Mouse (Mus musculus): ENCODE results near the gene Erc2.

Gene Erc2

DNA sequence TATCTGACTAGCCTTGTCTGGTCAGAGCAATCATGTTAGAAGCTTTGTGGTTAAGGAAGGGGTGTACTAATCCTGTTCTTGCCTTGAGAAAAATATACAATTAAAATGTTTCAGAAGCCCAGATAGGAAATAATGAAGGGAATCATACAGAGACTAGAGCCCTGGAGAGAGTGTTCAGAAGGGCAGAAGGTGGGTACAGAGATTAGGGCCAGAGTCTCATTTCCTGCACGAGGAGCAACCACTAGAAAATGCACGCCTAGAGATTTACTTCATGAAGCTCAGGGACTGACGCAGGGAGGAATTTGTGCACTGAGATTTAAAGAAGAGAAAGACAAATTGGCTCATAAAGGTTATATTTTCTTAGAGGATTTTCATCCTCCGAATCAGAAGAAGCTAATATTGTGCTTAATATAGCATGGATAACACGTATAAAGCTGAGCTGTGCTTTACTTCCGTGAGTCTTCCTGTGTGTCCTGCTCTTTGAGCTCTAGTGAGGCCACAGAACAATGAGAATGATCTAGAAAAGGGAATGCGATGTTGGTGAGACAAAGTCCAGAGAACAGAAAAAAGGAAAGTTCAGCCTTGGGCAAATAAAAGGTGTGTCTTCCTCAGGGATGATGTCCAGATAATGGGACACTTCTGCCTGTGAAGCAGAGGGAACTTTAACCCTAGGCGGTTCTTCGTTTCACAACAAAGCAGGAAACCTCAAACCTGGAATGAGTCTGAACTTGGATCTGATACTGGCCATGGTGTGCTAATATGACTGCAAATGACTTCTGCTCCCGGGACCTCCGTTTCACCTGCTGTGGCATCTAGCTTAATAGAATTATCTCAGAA is 45.0 kb downstream of the Erc2 start:
- DNase-seq (ENCODE audit: low spot score in 2 of 2) = no peak

DNA sequence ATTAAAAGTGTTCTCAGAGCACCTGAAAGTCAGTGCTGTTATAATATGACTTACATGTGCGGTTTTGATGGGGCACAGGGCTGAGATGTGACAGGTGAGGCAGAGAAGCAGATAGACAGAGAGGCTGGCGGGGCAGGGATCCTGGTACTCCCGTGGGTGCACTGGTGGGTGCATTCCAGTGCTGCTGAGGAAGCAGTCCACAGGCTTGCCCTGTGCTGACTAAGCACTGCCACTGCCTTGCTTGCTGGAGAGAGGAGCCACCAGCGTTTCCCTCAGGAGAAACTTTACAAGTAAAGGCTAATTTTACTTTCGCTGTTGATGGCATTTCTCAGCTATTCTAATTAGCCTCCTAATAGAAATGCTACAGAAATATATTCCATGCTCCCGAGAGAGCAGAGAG is 45.9 kb downstream of the Erc2 start:
- no peak for DNase-seq (ENCODE audit: low spot score in 2 of 2)

DNA sequence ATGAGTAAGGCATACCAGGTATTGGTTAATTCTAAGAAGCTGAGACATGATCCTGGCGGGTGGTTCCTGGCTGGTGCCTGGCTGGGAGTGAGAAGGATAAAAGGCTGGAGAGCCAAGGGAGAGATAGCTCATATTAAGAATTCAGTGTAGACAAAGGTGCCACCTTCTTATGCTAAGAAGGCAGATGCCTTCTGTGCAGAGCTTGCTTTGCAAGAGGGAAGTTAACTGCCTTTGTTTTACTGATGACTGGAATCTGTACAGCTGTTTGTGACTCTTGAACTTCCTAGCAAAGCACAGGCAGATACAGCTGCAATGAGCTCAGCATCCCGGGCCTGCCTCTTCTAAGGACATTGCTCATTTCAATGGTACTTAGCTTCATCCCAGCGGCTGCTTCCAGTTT is 47.7 kb downstream of the Erc2 start:
- DNase-seq (ENCODE audit: low spot score in 2 of 2) = no peak

DNA sequence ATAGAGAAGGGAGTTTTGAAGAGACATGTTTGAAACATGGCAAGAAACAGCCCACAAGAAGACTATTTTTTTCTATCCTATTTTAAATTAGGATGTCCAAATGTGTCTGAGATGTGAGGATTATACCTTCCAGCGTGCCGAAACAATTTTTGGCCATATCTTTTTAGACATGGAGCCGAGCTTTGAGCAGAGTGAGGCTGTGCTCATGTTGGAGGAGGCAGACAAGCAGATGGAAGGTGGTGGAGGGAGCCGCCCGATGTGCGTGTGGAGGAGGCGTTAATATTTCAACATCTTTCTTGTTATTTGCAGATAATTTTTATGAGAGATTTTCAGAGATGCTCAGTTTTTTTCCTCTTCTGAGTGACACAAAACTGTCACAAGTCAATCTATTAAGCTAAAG is 50.5 kb downstream of the Erc2 start:
- DNase-seq (ENCODE audit: low spot score in 2 of 2) = peak; percentile 49 to 65

DNA sequence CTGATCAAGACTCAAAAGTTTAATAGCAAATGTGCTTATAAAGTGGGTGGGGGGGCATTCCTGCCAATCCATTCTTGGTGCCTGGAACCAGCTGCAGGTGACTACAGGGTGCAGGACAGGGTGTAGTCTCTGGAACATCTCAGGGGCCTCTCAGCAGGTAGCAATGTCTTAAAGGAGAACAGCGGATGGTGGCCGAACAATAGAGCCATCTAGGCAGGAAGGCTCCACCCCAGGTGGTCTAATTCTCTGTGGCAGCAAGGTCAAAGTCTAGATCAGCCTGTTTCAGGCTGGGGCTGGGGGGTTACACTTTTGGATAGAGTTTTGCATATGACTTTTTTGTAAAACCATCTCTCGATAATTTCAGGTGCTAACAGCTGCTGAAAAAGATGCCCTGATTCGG is 51.9 kb downstream of the Erc2 start:
- DNase-seq (ENCODE audit: low spot score in 2 of 2) = no peak

DNA sequence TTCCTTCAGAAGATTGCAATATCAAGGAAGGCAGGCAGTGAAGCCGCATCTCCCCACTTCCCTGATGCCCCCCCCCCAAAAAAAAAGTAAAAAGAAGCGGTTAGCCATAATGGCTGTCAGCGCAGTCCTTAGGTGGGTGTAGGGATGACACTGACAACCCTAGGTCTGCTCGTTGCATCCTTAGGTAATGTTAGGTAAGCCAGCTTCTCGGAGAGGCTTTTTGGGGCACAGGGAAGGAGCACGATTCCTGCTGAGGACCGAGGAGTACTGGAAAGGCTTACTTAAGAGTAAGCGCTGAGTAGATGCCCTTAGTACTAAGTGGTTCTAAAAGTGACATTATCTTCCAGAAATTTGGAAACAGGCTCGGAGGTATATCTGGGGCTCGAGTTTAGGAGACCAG is 52.3 kb downstream of the Erc2 start:
- DNase-seq (ENCODE audit: low spot score in 2 of 2) = no peak

DNA sequence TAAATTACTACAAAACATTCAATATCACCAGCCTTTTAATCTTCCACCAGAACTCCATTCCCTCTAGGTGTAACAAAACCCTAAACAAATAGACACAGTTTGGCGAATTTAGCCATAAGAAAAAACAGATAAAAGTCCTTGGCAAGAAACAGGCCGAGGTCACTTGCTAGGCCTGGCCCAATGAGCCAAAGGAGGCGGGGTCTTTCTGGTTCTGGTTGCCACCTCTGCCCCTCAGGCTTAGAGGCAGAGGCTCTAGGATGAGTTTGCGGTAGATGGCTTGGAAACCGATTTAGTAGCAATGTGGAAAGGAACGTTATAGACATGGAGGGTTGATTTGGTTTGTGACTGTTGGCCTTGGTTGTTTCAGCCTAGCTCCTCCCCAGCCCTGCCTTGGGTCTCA is 52.8 kb downstream of the Erc2 start:
- no peak for DNase-seq (ENCODE audit: low spot score in 2 of 2)

DNA sequence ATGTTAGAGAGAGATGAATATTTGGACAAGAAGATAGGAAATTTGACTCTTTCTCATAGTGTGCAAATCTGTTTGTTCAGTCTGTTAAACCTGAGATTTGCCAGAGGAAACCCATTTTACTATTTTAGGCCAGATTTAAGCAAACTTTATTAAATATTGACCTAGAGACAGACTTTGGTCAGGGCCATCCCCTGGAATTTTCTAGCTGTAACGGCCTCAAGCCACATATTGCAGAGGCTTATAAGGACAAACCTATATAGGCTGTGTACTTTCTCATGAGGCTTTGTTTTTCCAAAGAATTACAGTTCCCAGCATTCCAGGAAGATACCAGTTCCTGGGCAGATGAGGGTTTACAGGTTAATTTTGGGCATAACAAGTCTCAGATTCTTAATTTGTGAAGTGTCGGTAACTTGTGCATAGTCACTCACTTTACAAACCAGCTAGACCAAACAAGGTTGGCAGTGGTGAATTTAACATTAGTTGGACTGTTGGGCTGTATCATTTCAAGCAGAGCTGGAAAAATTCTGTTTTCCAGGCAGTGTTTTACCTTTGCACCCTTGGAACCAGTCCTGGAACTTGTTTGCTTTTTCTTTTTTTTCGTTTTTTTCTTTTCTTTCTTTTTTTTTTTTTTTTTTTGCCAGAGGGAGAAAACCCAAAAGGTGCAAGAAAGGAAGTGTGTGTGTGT is 60.3 kb downstream of the Erc2 start:
- no peak for DNase-seq (ENCODE audit: low spot score in 2 of 2)

DNA sequence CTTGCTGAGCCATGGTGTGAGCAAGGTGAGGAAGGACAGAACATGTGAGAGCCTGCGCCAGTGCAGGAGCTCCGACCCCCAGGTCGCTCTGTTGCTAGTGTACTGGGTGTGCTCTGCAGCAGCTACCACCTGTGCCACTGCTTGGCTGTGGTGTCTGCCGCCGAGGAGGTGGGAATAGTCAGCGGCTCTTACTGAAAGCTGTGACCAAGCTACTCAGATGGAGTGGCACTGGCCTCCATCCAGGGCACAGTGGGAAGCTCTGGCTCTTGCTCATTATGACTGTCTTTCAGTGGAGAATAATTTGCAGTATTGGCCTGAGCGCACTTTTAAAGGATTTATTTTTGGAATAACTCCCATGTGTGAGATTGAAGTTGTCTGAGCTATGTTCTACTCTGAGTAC is 73.6 kb downstream of the Erc2 start:
- peak; percentile 47 to 55 for DNase-seq (ENCODE audit: low spot score in 2 of 2)

DNA sequence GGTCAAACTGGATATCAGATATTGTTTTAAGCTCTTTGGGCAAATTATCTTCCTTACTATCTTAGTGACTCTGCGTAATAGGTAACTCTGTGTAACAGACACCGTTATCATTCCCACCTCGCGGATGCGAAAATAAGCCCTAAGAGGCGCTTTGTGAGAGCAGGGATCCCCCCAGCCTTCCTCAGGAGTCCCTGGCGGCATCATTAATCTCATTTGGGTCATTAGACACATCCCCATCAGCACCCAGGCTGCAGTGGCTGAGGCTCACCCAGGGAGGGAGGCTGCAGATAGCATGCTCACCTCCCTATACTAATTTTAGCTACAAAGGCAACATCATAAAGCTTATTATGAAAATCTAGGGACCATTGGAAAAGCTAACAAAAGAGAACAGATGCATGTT is 95.1 kb downstream of the Erc2 start:
- DNase-seq (ENCODE audit: low spot score in 2 of 2) = no peak

DNA sequence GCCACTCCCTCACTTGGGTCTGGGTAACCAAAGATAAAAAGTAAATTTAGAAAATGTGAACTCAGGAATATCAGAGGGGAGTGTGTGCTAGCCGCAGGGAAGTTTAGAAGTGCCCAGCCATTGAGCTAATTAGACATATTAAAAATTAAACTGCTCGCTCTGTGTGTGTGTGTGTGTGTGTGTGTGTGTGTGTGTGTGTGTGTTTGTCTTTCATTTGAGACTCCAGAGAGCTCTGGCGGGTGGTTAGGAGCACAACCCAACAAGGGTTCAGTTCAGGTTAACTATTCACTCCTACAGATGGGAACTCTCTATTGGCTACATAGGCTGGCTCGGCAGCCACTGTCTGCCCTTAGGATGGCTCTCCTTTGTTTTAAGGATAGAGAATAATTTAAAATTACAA is 97.4 kb downstream of the Erc2 start:
- no peak for DNase-seq (ENCODE audit: low spot score in 2 of 2)

DNA sequence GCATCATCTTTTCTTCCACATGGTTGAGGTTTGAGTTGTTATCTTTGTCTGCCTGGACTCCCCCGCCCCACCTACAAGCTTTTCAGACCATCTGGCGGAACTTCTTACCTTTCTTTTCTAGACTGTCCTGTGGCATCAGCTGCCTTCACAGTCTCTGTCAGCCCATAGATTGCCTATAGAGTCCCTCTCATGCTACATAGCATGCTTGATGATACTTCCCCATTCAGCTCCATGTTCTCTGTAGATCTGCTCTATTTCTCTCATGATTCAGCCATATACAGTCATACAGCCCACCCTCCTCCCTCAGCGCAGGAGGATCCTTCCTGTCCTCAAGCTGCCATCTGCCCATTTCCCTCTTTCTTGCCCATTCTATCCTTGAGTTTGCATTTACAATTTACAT is 98.7 kb downstream of the Erc2 start:
- no peak for DNase-seq (ENCODE audit: low spot score in 2 of 2)

DNA sequence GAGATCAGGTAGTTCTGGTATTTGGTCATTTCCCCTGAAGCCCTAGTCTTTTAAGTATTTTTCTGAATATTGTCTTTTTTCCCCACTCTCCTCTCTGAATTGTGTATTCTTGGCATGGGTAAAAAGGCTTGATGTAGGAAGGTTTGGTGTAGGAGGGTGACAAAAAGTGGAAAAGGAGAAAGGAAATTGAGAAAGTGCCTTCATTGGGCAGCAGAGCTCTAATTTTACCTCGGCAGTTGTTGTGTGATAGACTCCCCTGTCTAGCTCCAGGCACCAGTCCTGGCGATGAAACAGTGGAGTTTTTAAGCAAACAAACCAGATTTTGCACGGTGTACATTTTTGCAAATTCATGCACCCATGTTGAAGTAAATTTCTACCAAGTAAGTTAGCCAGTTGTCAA is 99.5 kb downstream of the Erc2 start:
- DNase-seq (ENCODE audit: low spot score in 2 of 2) = no peak

DNA sequence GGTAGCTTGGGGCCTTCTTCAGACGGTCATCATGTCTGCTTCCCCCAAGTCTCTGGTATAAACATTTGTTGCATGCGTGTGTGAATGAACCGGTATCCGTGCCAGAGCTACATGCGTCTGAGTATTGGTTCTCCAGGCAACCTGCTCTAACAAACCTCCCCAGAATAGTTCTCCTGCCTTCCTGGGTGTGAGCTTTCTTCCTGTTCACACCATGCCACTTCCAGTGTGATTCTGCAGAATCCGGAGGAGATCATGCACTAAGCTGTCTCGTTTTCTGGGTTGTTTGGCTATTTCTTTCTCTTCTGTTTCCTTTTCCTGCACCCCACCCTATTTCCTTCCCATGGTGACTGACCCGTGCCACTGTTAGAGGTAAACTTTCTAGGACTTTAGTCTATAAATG is 105.3 kb downstream of the Erc2 start:
- DNase-seq (ENCODE audit: low spot score in 2 of 2) = no peak

DNA sequence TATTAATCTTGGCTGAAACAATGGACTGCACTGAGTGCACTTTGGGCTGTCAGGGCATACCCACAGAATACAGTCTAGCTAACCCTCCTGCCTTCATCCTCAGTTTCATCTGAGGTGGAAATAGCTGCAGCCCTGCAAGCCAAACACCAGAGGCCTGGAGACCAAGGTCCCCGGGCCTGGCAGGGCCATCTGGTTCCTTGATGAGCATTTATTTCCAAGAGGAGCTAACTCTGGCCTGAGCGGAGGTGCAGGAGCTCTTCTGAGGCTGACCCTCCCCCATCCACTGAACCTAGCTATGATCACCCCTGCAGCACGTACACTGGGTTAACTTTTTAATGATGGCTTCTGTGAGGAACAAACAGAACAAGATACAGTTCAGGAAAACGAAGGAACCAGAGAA is 108.9 kb downstream of the Erc2 start:
- DNase-seq (ENCODE audit: low spot score in 2 of 2) = no peak

DNA sequence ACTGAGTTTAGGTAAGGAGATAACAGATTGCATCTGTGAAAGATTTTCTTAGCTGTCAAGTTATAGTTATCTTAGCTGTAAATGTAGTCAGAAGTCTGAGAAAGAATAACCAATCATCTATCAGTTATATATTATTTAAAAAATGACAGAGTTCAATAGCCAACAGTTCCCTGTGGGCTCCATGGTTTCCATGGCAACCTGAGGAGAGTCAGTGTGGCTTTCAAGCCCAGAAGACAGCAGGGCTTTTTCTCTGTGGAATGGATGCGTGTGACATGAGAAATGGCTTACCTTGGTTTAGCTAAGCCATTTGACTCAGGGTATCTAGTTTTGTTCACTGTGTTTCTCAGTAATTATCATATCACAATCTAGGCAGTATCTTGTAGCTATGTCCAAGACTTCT is 117.2 kb downstream of the Erc2 start:
- DNase-seq (ENCODE audit: low spot score in 2 of 2) = no peak

DNA sequence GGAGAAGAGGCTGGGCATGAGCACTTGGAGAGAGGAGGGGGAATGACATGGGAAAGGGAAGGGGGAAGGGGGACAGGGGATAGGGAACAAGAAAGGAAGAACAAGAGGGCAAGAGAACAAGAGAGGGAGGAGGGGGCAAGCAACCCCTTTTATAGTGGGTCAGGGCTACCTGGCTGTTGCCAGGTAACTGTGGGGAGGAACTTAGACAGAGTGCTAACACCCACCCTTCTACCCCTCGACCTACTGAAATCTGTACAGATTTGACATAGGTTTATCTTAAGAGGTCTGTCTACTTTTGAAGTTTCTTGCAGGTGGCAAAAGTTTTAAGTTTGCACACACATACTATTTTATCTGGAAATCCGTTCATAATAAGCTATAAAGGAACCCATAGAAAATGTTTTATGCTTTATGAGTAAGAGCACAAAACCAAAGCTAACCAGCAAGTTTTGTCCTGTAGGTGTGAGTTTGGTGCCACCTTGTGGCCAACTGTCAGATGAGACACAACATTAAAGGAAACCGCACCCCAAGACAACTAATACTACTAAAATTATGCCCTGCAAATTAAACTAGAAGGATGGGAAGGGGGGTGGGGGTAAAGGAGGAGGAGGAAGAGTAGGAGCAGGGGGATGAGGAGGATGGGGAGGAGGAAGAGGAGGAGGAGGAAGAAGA is 119.2 kb downstream of the Erc2 start:
- DNase-seq (ENCODE audit: low spot score in 2 of 2) = peak; percentile 82 to 88

DNA sequence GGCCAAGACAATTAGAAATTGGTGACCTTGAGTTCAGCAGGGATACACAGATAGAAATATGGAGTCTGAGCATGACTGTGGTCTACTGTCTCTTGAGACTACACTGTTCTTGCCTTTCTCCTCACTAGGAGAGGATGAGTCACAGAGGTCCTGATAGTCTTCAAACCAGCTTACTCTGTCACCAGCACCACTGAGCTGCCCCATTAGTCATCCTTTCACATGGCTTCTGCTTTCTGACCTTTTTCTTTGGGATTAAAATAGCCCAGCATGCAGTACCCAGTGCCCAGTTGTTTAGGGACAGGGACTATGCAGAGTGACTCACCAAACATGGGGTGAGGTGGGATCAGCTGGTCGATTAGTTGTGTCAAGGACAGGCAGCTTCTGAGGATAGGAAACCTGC is 132.1 kb downstream of the Erc2 start:
- no peak for DNase-seq (ENCODE audit: low spot score in 2 of 2)

DNA sequence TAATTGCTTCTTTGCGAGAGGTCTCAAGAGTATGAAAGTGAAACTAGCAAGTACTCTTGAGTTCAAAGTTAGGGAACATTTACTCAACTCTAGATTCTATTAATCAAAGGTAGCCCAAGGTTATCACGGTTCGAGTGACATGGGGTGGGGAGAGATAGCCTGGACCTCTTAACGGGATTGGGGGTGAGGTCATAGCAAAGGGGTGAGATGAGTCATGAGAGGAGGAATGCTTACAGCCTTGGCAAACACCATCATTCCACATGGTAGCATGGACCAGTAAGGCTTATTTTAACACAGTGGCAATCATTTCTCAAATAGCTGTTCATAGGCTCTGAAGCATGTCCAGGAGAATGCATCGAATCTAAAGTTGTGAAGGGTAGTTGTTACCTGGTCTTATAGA is 134.7 kb downstream of the Erc2 start:
- DNase-seq (ENCODE audit: low spot score in 2 of 2) = peak in 1 of 2 experiments; percentile 11

DNA sequence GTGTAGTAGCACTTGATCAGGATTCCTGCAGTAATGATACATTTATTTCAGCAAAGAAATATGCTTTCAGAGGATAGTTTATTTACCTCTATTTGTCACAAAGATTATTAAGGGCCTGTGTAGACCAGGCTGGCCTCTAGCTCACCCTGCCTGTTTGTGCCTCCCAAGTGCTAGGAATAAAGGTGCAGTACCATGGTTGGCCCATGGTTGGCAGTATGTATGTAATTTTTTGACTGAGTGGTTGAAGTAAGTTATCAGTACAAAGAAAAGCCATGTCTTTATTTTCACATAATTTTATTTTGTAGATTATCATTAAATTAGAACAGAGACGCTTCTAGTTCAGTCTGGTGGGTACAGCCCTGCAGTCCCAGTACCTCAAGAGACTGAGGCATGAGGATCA is 136.0 kb downstream of the Erc2 start:
- no peak for DNase-seq (ENCODE audit: low spot score in 2 of 2)

DNA sequence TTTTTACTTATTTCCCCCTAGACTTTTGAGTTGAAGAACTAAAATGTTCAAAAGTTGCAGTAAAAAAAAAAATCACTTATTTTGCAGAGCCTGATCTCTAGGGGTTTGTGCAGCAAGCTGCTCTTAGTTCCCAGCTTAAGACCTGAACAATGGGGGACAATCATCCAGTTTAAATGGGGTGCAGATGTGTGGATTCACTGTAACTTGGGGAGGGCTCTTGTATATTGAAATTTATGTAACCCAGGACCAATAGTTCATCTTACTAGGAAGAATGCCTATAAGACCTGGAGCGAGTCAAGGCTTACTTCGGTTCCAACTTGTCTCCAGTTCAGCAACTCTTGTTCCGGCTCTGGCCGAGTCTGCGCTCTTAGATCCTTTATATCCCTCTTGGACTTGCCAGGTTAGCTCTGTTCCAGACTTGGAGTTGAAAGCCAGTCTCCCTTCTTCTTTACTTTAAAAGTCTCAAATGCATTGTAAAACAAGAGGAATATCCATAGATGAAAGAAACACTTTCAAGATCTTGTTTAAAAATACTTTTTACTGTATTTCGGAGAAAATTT is 136.9 kb downstream of the Erc2 start:
- no peak for DNase-seq (ENCODE audit: low spot score in 2 of 2)

DNA sequence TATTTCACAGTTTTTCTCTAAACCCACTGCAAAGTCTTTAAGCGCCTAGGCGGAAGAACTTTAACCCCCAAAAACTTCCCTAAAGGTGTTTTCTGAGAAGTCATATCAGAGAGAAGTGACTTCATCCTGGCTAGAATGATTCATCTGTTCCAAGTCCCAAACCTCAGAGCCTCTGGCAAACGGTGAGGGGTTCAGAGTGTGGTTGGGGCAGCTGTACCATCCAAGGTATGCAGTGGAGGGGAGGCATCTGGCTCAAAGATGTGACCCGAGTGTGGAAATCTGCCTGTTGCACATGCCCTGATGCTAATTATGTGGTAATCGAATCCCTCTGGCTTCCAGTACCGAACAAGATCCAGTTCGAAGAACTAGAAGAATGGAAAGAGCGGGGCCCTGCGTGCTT is 137.8 kb downstream of the Erc2 start:
- DNase-seq (ENCODE audit: low spot score in 2 of 2) = no peak

DNA sequence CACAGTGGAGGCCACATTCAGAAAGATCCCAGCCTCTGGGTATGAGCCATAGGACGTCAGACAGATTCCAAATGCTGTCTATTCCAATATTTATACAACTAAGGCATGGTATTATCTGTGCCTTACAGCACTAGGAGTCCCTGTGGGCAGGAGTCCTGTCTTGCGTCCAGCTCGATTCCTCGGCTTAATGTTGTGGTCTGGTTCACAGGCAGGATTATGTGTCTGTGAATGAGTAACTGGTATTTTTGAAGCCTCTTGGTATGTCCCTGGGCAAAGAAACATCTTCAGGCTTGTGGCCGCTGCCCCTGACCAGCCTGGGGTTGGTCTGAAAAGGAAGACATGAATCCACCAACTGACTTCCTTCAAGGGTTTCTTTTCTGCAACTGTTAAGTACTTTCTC is 153.1 kb downstream of the Erc2 start:
- no peak for DNase-seq (ENCODE audit: low spot score in 2 of 2)
